Mouse (Mus musculus): Measurements from ENCODE around the gene Nmt1. TPM values are rescaled to one million over a fixed set of nuclear protein-coding genes. Genes with fewer than 3 reads are reported as not detected.

Gene Nmt1
- polyA plus RNA-seq, 1 experiment from 2014 or later, result 63.2 TPM

DNA sequence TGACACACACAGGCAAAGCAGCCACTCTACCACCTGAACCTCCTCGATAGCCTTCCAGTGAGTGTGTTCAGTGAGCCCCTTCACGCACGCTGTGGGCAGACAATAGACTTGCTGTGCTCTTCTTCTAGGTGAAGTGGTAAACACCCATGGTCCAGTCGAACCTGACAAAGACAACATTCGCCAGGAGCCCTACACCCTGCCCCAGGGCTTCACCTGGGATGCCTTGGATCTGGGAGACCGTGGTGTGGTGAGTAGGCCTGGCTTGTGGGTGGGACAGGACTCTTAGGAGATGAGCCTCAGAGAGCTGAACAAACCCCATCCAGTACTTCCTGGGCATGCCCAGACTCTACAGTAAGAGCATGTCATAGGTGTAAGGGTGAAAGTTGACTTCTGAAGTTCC, 24.1 kb downstream of the Nmt1 start:
- no peak overlapping the region for H3K4me3 ChIP-seq (replicated peaks)

DNA sequence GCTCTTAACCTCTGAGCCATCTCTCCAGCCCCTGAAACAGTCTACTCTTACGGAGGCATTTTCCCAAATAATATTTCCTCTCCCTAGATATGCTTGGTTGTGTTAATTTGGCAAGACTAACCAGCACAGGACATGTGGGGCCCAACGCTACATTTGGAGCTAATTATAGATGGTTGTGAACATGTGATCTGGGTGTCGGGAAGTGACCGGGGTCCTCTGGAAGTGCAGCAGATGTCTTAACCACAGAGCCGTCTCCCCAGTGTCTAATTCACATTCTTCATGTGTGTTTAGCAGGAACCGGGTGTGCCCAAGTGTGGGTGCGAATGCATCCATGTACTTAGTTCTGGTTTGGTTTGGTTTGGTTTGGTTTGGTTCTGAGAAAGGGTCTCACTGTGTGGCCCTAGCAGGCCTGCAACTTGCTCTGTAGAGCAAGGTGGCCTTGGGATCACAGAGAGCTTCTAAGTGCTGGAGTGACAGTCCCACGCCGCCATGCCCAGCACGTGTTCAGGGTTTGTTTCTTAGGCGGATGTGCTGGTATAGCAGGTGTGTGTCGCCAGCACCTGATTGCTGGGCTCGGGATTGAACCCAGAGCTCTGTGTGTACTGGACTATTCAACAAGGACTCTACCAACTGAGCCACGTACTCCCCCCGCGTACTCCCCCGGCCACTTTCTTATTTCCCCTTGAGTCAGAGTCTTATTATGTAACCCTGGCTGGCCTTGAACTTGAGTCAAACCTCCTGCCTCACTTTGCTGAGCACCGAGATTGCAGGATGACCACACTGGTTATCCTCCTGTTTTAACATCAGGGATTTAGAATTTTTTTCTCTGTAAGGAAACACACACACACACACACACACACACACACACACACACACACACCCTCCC, 25.4 kb downstream of the Nmt1 start:
- Histone ChIP-seq H3K4me3 (replicated peaks) (no peak overlapping the region), H3K4me1 (no peaks in the 10 kb centered on the region), H3K4me2 (no peak overlapping the region), H3K27ac (no peak overlapping the region), H3K36me3 (peaks cover 84% of the 10 kb centered on the region), H3K9ac (no peak overlapping the region), H3K9me3 (replicated peaks) (no peaks in the 10 kb centered on the region), H3K27me3 (no peaks in the 10 kb centered on the region)
- 93% methylated on average over 18 of the region's 18 CpGs for WGBS
- no peak for ATAC-seq (replicated peaks; ENCODE audit: low FRiP score)

More for the DNA sequence above, 24.1 kb downstream of the Nmt1 start:
- Histone ChIP-seq H3K4me2 (no peak overlapping the region), H3K36me3 (peaks cover 78% of the 10 kb centered on the region), H3K27ac (no peak overlapping the region), H3K9ac (no peak overlapping the region), H3K9me3 (replicated peaks) (no peaks in the 10 kb centered on the region), H3K27me3 (no peaks in the 10 kb centered on the region), H3K4me1 (no peaks in the 10 kb centered on the region)
- no peak for ATAC-seq (replicated peaks; ENCODE audit: low FRiP score)
- 90% methylated on average over 6 of the region's 6 CpGs for WGBS

DNA sequence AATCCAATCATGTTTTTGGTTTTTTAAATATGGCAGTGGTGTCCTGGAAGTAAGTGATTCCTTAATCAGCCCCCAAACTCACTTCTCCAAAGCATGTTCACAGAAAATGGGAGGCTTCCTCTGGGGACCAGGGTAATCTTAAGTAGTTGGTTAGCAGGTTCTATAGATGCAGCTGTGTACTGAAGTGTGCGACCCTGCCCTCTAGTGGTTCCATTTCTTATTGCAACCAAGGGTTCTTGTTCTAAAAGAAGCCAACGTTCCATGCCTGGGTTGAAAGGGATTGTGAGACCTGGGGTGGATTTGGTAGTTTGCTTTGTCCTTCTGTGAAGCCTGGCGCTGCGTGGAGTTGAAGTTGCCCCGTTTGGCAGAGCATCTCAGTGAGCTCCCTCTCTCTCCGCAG, 26.8 kb downstream of the Nmt1 start:
- H3K36me3 ChIP-seq, result peaks cover 93% of the 10 kb centered on the region
- WGBS, result 45% methylated on average over 6 of the region's 6 CpGs

DNA sequence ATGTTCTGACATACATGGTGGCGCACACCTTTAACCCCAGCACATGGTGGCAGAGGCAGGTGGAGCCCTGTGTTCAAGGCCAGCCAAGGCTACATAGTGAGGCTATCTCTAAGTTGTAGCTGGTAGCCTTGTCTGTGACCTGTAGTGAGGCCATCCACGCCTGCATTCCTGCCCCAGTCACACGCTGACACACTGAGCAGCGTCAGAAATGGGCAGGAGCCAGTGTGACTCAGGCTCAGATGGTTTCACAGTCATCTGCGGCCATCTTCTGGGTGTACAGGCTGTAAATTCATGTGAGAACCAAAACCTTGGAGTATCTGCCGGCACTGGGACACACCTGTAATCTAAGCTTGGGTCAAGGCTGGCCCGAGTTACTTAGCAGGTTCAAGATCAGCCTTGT, 28.6 kb downstream of the Nmt1 start:
- H3K27ac ChIP-seq, result no peak overlapping the region
- ATAC-seq (replicated peaks; ENCODE audit: low FRiP score), result no peak
- H3K4me2 ChIP-seq, result no peak overlapping the region
- 95% methylated on average over 7 of the region's 7 CpGs for WGBS
- H3K4me3 ChIP-seq (replicated peaks), result no peak overlapping the region
- no peak overlapping the region for H3K9ac ChIP-seq
- no peaks in the 10 kb centered on the region for H3K9me3 ChIP-seq (replicated peaks)
- no peaks in the 10 kb centered on the region for H3K27me3 ChIP-seq
- H3K36me3 ChIP-seq, result peaks cover 93% of the 10 kb centered on the region
- H3K4me1 ChIP-seq, result no peaks in the 10 kb centered on the region

More for the DNA sequence above, 26.8 kb downstream of the Nmt1 start:
- Histone ChIP-seq H3K4me2 (no peak overlapping the region), H3K9me3 (replicated peaks) (no peaks in the 10 kb centered on the region), H3K4me1 (no peaks in the 10 kb centered on the region), H3K27ac (no peak overlapping the region), H3K4me3 (replicated peaks) (no peak overlapping the region), H3K27me3 (no peaks in the 10 kb centered on the region), H3K9ac (no peak overlapping the region)
- no peak for ATAC-seq (replicated peaks; ENCODE audit: low FRiP score)

DNA sequence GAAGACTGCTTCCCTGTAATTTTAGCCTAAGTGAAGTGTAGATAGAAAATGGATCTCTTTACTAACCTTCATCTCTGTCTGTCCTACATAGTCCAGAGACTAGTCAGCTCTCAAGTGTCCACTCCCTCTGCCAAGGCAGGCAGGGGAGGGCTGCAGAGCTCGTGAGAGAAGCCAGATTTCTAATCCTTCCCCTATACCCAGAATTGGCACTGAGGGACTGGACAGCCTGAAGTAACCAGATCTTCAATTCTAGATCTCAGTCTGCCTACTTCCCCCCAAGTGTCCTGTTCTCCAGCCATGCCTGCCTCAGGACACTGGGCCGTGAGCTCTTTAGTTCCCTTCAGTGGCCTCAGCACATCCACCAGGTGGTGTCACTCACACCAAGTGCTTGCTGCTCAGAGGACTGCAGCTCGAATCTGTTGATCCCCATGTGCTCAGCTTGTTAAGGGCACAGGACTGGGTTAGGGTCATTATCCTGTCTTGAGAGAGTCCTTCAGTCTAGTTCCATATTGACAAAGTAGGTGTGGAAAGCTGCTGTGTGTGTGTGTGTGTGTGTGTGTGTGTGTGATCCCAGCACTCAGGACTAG, 30.6 kb downstream of the Nmt1 start:
- no peaks in the 10 kb centered on the region for H3K4me1 ChIP-seq
- H3K9me3 ChIP-seq (replicated peaks), result no peaks in the 10 kb centered on the region
- peaks cover 91% of the 10 kb centered on the region for H3K36me3 ChIP-seq
- ATAC-seq (replicated peaks; ENCODE audit: low FRiP score), result no peak
- H3K4me2 ChIP-seq, result no peak overlapping the region
- 60% methylated on average over 3 of the region's 3 CpGs for WGBS
- H3K9ac ChIP-seq, result no peak overlapping the region
- no peak overlapping the region for H3K27ac ChIP-seq
- H3K4me3 ChIP-seq (replicated peaks), result no peak overlapping the region
- no peaks in the 10 kb centered on the region for H3K27me3 ChIP-seq

DNA sequence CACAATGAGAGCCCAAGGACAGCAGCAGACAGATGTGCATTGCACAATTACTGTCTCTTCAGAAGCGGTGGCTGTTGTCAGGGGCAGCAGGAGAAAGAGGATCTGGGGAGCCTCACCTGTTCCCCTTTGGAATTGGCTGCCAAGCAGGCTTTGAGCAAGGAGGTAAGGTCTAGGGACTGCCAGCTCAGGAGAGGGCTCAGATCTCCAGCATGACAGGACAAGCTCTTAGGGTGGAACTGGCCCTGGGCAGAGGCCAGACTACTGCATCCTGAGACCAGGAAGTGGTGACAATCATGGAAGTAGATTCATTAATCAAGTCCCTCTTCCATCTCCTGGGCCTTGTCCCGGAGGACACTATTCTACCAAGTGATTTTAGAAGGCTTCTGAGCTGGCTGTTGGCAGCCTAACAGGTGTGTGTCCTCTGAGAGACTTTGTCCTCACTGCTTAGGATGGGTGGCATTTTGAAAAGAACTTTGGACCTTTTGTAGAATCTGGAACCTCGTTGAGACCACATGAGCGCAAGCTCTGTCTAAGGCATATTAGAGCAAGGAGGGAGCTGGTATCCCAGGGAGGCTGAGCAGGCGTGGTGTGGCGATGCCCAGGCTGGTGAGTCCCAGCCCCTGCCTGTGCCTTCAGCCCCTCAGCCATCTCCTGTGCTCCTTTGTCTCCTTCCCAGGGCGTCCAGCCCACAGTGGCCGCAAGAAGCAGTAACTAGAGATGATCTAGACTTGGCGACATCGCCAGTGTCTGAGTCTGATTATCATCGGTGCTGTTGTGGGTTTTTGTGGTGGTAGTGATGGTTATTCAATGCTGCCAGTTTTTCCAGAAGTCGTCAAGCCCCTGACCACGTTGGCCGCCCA, 38.4 kb downstream of the Nmt1 start:
- no peak overlapping the region for H3K9ac ChIP-seq
- H3K4me3 ChIP-seq (replicated peaks), result no peak overlapping the region
- no peaks in the 10 kb centered on the region for H3K27me3 ChIP-seq
- ATAC-seq (replicated peaks; ENCODE audit: low FRiP score), result no peak
- no peak overlapping the region for H3K4me2 ChIP-seq
- WGBS, result 94% methylated on average over 14 of the region's 14 CpGs
- H3K36me3 ChIP-seq, result peaks cover 95% of the 10 kb centered on the region
- no peaks in the 10 kb centered on the region for H3K4me1 ChIP-seq
- H3K27ac ChIP-seq, result no peak overlapping the region
- no peaks in the 10 kb centered on the region for H3K9me3 ChIP-seq (replicated peaks)

DNA sequence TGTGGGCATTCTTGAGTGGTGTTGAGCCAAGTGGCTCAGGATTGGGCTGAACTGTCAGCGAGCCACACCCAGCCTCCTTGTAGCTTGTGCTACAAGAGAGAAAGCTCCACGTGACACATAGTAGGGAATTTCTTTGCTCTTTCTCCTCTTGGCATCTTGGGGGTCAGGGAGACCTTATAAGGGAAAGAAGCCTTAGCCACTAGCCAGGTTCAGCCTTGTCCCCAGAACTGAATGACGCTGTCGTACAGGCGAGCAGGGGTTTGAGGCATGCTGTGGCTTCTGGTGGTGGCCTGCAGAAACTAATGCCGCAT, 39.0 kb downstream of the Nmt1 start:
- no peak overlapping the region for H3K4me2 ChIP-seq
- WGBS, result 95% methylated on average over 6 of the region's 6 CpGs
- no peaks in the 10 kb centered on the region for H3K27me3 ChIP-seq
- H3K27ac ChIP-seq, result no peak overlapping the region
- no peaks in the 10 kb centered on the region for H3K4me1 ChIP-seq
- H3K9ac ChIP-seq, result no peak overlapping the region
- H3K36me3 ChIP-seq, result peaks cover 93% of the 10 kb centered on the region
- H3K9me3 ChIP-seq (replicated peaks), result no peaks in the 10 kb centered on the region
- no peak overlapping the region for H3K4me3 ChIP-seq (replicated peaks)
- ATAC-seq (replicated peaks; ENCODE audit: low FRiP score), result no peak

DNA sequence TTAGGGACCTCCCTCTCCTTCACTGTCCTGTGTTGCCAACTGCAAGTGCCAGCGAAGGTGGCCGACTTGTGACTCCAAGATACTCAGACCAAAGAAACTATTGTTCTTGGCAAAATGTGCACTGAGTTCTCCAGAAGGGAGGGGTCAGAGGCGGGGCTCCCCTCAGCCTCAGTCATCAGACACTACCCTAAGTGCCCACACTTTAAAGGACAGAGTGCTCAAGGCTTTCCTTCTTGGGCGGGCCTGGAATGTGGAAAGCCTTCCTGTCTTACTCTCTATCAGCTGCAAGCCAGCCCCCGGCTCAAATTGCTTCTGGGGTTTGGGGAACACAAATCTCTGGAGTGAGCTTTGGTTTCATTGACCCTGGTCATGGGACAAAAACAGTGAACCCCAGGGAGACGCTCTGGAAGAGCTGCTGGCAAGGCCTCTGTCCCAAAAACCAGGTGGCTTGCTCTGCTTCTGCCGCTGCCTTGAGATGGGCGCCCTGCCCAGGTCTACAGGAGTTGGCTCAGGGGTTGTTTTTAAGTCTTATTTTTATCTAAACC, 39.5 kb downstream of the Nmt1 start:
- Histone ChIP-seq H3K36me3 (peaks cover 88% of the 10 kb centered on the region), H3K4me3 (replicated peaks) (no peak overlapping the region), H3K9ac (no peak overlapping the region), H3K4me1 (no peaks in the 10 kb centered on the region), H3K4me2 (no peak overlapping the region), H3K27me3 (no peaks in the 10 kb centered on the region), H3K27ac (no peak overlapping the region; the same call in 1 of the 2 replicates), H3K9me3 (replicated peaks) (no peaks in the 10 kb centered on the region)
- no peak for ATAC-seq (replicated peaks; ENCODE audit: low FRiP score)
- WGBS, result 61% methylated on average over 8 of the region's 8 CpGs

DNA sequence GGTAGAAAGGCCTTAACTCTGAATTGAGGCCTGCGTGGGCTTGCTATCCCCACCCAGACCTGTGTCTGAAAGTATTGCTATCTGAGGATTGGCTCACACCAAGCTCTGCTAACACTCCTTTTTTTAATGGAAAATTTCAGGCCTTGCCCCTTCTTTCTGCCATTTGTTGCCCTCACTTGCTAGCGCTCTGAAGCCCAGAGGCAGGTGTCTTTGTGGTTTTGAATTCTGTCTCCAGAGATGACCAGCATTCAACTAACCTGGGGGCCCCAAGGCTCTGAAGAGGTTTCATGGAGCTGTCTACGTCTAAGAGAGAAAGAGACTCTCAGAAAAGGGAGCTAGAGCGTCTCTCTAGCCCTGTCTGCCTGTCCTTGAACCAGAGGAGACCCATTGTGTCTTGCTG, 40.3 kb downstream of the Nmt1 start:
- Histone ChIP-seq H3K27ac (no peak overlapping the region), H3K9ac (no peak overlapping the region), H3K4me2 (no peak overlapping the region), H3K27me3 (no peaks in the 10 kb centered on the region), H3K9me3 (replicated peaks) (no peaks in the 10 kb centered on the region), H3K4me3 (replicated peaks) (no peak overlapping the region), H3K36me3 (peaks cover 83% of the 10 kb centered on the region), H3K4me1 (no peaks in the 10 kb centered on the region)
- 92% methylated on average over 4 of the region's 4 CpGs for WGBS
- no peak for ATAC-seq (replicated peaks; ENCODE audit: low FRiP score)

DNA sequence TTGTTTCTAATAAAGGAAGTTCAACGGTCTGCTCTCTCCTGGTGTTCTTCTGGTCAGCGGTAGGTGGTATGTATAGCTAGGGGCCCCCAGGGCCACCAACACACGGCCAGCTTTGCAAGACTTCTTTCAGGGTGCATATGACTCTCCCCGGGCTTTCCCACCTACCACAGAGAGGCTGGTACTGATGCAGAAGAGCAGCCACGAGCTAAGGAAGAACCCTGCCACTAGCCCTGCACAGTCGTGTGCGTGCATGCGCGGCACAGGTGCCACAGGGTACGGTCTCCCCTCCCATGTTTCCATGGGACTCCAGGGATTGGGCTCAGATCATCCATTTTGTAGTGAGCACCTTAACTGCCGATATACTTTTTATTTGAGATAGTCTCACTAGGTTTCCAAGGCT, 40.9 kb downstream of the Nmt1 start:
- H3K4me2 ChIP-seq, result no peak overlapping the region

DNA sequence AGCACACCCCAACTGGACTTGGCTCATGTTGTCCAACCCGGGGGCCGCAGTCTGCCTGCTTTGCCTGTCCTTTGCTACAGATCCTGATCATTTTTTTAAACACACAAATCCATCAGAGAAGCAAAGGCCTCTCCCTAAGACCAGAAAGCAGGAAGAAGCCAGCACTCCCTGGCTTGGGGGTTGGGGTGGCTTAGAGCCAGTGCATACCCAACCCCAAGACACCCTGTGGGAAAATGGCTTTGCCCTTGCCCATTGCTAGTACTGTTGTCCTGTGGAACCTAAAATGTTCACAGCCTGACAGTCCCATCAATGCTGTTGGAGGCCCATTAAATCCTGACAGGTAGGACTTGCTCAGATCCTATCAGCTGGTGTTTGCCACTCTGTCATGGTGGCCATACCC, 41.7 kb downstream of the Nmt1 start:
- H3K27ac ChIP-seq, result no peak overlapping the region
- no peaks in the 10 kb centered on the region for H3K9me3 ChIP-seq (replicated peaks)
- no peak for ATAC-seq (replicated peaks; ENCODE audit: low FRiP score)
- H3K9ac ChIP-seq, result no peak overlapping the region
- no peak overlapping the region for H3K4me3 ChIP-seq (replicated peaks)
- H3K4me1 ChIP-seq, result peaks cover 7% of the 10 kb centered on the region; the same call in 1 of the 2 replicates
- no peak overlapping the region for H3K4me2 ChIP-seq
- H3K27me3 ChIP-seq, result no peaks in the 10 kb centered on the region
- WGBS, result 94% methylated on average over 2 of the region's 2 CpGs
- H3K36me3 ChIP-seq, result peaks cover 68% of the 10 kb centered on the region

More for the DNA sequence above, 40.9 kb downstream of the Nmt1 start:
- Histone ChIP-seq H3K4me3 (replicated peaks) (no peak overlapping the region), H3K4me1 (no peaks in the 10 kb centered on the region; the same call in 1 of the 2 replicates), H3K9me3 (replicated peaks) (no peaks in the 10 kb centered on the region), H3K36me3 (peaks cover 76% of the 10 kb centered on the region), H3K9ac (no peak overlapping the region), H3K27ac (no peak overlapping the region), H3K27me3 (no peaks in the 10 kb centered on the region)
- no peak for ATAC-seq (replicated peaks; ENCODE audit: low FRiP score)
- 92% methylated on average over 11 of the region's 11 CpGs for whole genome bisulfite sequencing
